Mouse (Mus musculus) myocyte (in vitro differentiated cells): ENCODE measurements around the gene Cdca5. TPM values are rescaled to one million over a fixed set of nuclear protein-coding genes. Genes with fewer than 3 reads are reported as not detected.

Experiments used
- H3K27me3 ChIP-seq: one replicate; pipeline ENCODE4 v1.6.1; 2011; ENCODE audit not compliant: control insufficient read depth, insufficient read depth, insufficient read length
- H3K36me3 ChIP-seq: one replicate; pipeline ENCODE4 v1.6.1; 2011; ENCODE audit not compliant: control insufficient read depth, insufficient read depth
- H3K4me2 ChIP-seq: one replicate; pipeline ENCODE4 v1.6.1; 2011; ENCODE audit warnings: low read depth, control low read depth
- H3K4me3 ChIP-seq: one replicate; pipeline ENCODE4 v1.5.1; 2011; ENCODE audit warnings: mild to moderate bottlenecking, control low read depth, moderate library complexity
- H3K79me2 ChIP-seq: one replicate; pipeline ENCODE4 v1.6.1; 2011; ENCODE audit not compliant: control insufficient read depth, insufficient read depth
- H3ac ChIP-seq: one replicate; pipeline ENCODE4 v1.6.1; 2011; ENCODE audit not compliant: control insufficient read depth, insufficient read length
- CEBPB ChIP-seq: IDR thresholded peaks from 2 replicates; pipeline ENCODE4 v1.6.1; 2011; ENCODE audit warnings: mild to moderate bottlenecking, moderate library complexity; ENCODE audit not compliant: poor library complexity, insufficient read depth, severe bottlenecking
- E2F4 ChIP-seq: IDR thresholded peaks from one replicate; pipeline ENCODE4 v1.6.1; 2011; ENCODE audit warnings: mild to moderate bottlenecking, control low read depth, moderate library complexity; ENCODE audit not compliant: insufficient read depth
- MAX ChIP-seq: IDR thresholded peaks from one replicate; pipeline ENCODE4 v1.6.1; 2011; ENCODE audit warnings: low read depth, mild to moderate bottlenecking, control low read depth
- MYOD1 ChIP-seq, 3 experiments: IDR thresholded peaks; one replicate each; pipeline ENCODE4 v1.6.1; 2011; ENCODE audit warnings: control low read depth in 2 of 3, low read depth in 2 of 3, mild to moderate bottlenecking in 2 of 3, moderate library complexity in 1 of 3; ENCODE audit not compliant: insufficient read length in 2 of 3, control insufficient read depth in 1 of 3
- MYOG ChIP-seq, 3 experiments: IDR thresholded peaks; one replicate each; pipeline ENCODE4 v1.6.1; 2011; ENCODE audit warnings: control low read depth in 2 of 3, low read depth in 2 of 3, mild to moderate bottlenecking in 2 of 3; ENCODE audit not compliant: insufficient read length in 2 of 3, control insufficient read depth in 1 of 3, insufficient read depth in 1 of 3
- POLR2A ChIP-seq: IDR thresholded peaks from one replicate; pipeline ENCODE4 v1.6.1; 2011; ENCODE audit warnings: low read depth, mild to moderate bottlenecking, control low read depth, moderate library complexity; ENCODE audit not compliant: insufficient read length
- POLR2AphosphoS2 ChIP-seq: IDR thresholded peaks from one replicate; pipeline ENCODE4 v1.6.1; 2011; ENCODE audit warnings: low read depth, control low read depth; ENCODE audit not compliant: insufficient read length
- REST ChIP-seq: IDR thresholded peaks from one replicate; pipeline ENCODE4 v1.6.1; 2011; ENCODE audit warnings: mild to moderate bottlenecking, control low read depth, moderate library complexity; ENCODE audit not compliant: insufficient read depth, insufficient read length
- SRF ChIP-seq: IDR thresholded peaks from one replicate; pipeline ENCODE4 v1.6.1; 2011; ENCODE audit warnings: low read depth; ENCODE audit not compliant: control insufficient read depth, insufficient read length
- TCF12 ChIP-seq: IDR thresholded peaks from one replicate; pipeline ENCODE4 v1.6.1; 2011; ENCODE audit warnings: mild to moderate bottlenecking, control low read depth; ENCODE audit not compliant: poor library complexity, insufficient read depth, severe bottlenecking
- TCF3 ChIP-seq: IDR thresholded peaks from one replicate; pipeline ENCODE4 v1.6.1; 2011; ENCODE audit warnings: low read depth, control low read depth; ENCODE audit not compliant: insufficient read length
- USF1 ChIP-seq: IDR thresholded peaks from one replicate; pipeline ENCODE4 v1.6.1; 2011; ENCODE audit warnings: low read depth, mild to moderate bottlenecking, control low read depth, moderate library complexity
- polyA plus RNA-seq: library from polyadenylated mRNA; unstranded; fragments of >200 nt; fragmentation: generic; extraction: Trizol; gene quantifications from one replicate; pipeline ENCODE4 v1.2.1, GENCODE M21; 2012; ENCODE audit warnings: missing spikeins

The Cdca5 gene
- polyA plus RNA-seq, 1 experiment: 7.7 TPM

- no peaks in the 10 kb centered on the region for H3K79me2 ChIP-seq
- H3K36me3 ChIP-seq: no peaks in the 10 kb centered on the region
- H3K4me2 ChIP-seq: peak within 1 kb of the TSS; percentile 92
- peaks cover 10% of the 10 kb centered on the region for H3K27me3 ChIP-seq
- TF ChIP-seq MAX: no peak
- TF ChIP-seq POLR2AphosphoS2: no peak
- no peak for TF ChIP-seq E2F4
- no peak for TF ChIP-seq REST
- no peak for TF ChIP-seq POLR2A
- TF ChIP-seq TCF3: no peak
- TF ChIP-seq TCF12: no peak
- no peak for TF ChIP-seq SRF
- TF ChIP-seq MYOD1 (IDR thresholded peaks at IDR 0.05; ENCODE audit: control insufficient read depth in 1 of 3, insufficient read length in 2 of 3, low read depth in 2 of 3): no peak
- no peak for TF ChIP-seq MYOG (IDR thresholded peaks at IDR 0.05; ENCODE audit: control insufficient read depth in 1 of 3, insufficient read depth in 1 of 3, insufficient read length in 2 of 3, low read depth in 2 of 3)
- no peak for TF ChIP-seq USF1
- no peak for TF ChIP-seq CEBPB
- H3K4me3 ChIP-seq: peak within 1 kb of the TSS; percentile 81
- peak within 1 kb of the TSS; percentile 61 for H3ac ChIP-seq
These were observed 56.6 kb downstream of the Cdca5 start, which contains the start of gene Arl2 for GRCm38 (mm10) chr19:6141394-6141749. Gene Arl2, minus strand, starts transcription at chr19:6141548.

Other genes with a start within 250 kb of the Cdca5 start
- 22.3 TPM for gene Frmd8, start 209.7 kb upstream of the Cdca5 start, polyA plus RNA-seq
- 5.2 TPM for gene Slc25a45, start 207.2 kb upstream of the Cdca5 start, polyA plus RNA-seq
- 0.31 TPM for gene Tigd3, start 190.8 kb upstream of the Cdca5 start, polyA plus RNA-seq
- gene Dpf2, start 172.0 kb upstream of the Cdca5 start, polyA plus RNA-seq: 78.5 TPM
- gene Cdc42ep2, start 160.2 kb upstream of the Cdca5 start, polyA plus RNA-seq: 16.2 TPM
- 11.9 TPM for gene Pola2, start 120.8 kb upstream of the Cdca5 start, polyA plus RNA-seq
- not detected for gene Slc22a20, start 98.8 kb upstream of the Cdca5 start, polyA plus RNA-seq
- 110 TPM for gene Capn1, start 69.1 kb upstream of the Cdca5 start, polyA plus RNA-seq
- gene Syvn1, start 38.4 kb upstream of the Cdca5 start, polyA plus RNA-seq: 24.3 TPM
- 43.0 TPM for gene Mrpl49, start 27.2 kb upstream of the Cdca5 start, polyA plus RNA-seq
- gene Fau, start 27.1 kb upstream of the Cdca5 start, polyA plus RNA-seq: 2,772 TPM
- 44.3 TPM for gene Znhit2, start 23.8 kb upstream of the Cdca5 start, polyA plus RNA-seq
- 37.1 TPM for gene Tm7sf2, start 16.6 kb upstream of the Cdca5 start, polyA plus RNA-seq
- 49.1 TPM for gene Vps51, start 7.8 kb upstream of the Cdca5 start, polyA plus RNA-seq
- 0.13 TPM for gene Tmem262, start 5.0 kb upstream of the Cdca5 start, polyA plus RNA-seq
- gene Gm28374, start 2.7 kb upstream of the Cdca5 start, polyA plus RNA-seq: 0.26 TPM
- 68.5 TPM for gene Zfpl1, start within 50 bp of the Cdca5 start, polyA plus RNA-seq
- gene AC131692.1, start 9.4 kb downstream of the Cdca5 start, polyA plus RNA-seq: 0.07 TPM
- gene Naaladl1, start 20.8 kb downstream of the Cdca5 start, polyA plus RNA-seq: 0.11 TPM
- gene Sac3d1, start 33.7 kb downstream of the Cdca5 start, polyA plus RNA-seq: 27.5 TPM
- gene Snx15, start 43.3 kb downstream of the Cdca5 start, polyA plus RNA-seq: 18.5 TPM
- gene Batf2, start 56.0 kb downstream of the Cdca5 start, polyA plus RNA-seq: 0.05 TPM
- gene Arl2, start 56.6 kb downstream of the Cdca5 start, polyA plus RNA-seq: 110 TPM
- not detected for gene Majin, start 99.4 kb downstream of the Cdca5 start, polyA plus RNA-seq
- 0.40 TPM for gene Gpha2, start 141.4 kb downstream of the Cdca5 start, polyA plus RNA-seq
- gene Ppp2r5b, start 150.9 kb downstream of the Cdca5 start, polyA plus RNA-seq: 51.4 TPM
- 15.2 TPM for gene Atg2a, start 156.7 kb downstream of the Cdca5 start, polyA plus RNA-seq
- gene Ehd1, start 191.7 kb downstream of the Cdca5 start, polyA plus RNA-seq: 433 TPM
- 10.0 TPM for gene Cdc42bpg, start 221.5 kb downstream of the Cdca5 start, polyA plus RNA-seq
- 37.2 TPM for gene Men1, start 250.0 kb downstream of the Cdca5 start, polyA plus RNA-seq